Comparison of ENCODE assay signal across 16 mouse cellular contexts in the genomic region with DNA sequence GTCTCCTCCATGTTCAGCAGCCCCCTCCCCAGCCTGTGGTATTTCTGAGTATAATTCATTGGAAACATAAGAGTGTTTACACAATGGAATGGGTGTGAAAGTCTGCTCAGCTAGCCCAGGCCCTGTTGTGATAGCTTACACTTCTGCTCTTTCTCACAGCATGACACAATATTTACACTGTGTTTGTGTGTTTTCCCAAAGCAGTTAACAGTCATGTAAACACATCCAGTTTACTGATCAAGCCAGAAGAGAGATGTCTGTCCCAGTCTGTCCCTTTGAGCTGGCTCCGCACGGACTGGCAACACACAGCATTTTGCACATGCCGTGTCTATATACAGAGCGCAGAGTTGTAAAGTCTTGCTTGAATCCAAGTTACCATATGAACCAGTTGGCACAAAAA. TPM values are rescaled to one million over a fixed set of nuclear protein-coding genes. Genes with fewer than 3 reads are reported as not detected.
A peak's percentile ranks its signal among the peaks of the same experiment; 100 is the strongest.
DNase-seq lines count a peak whose midpoint lies in the region; ATAC-seq and TF ChIP-seq lines count a peak whose summit lies in the region.
"Had no signal": no experiment of that assay in that cellular context is flagged by ENCODE, and none has a peak within 500 bp of the region (broad histone marks: within the 10 kb centered on the region; RNA-seq: fewer than 3 reads in every experiment).

No protein-coding gene starts in this region.

- H3K27ac ChIP-seq in forebrain, embryonic 13.5 days: no peak overlapping the region
- H3K27ac ChIP-seq in forebrain, embryonic 12.5 days: no peak overlapping the region
- H3K27ac ChIP-seq in kidney, embryonic 16.5 days (ENCODE audit: low read length): no peak overlapping the region
- peak overlapping the region; percentile 10; the same call in 1 of the 2 replicates for H3K27ac ChIP-seq in limb, embryonic 13.5 days
- H3K27ac ChIP-seq: heart, embryonic 13.5 days; midbrain, embryonic 10.5 days; neural tube, embryonic 13.5 days had no signal

- no peak for TF ChIP-seq CTCF in brain, embryonic 14.5 days (IDR thresholded peaks at IDR 0.05; ENCODE audit: borderline replicate concordance, extremely low read depth, insufficient read depth, insufficient read length)

- no peak for TF ChIP-seq POLR2A in brain, embryonic 14.5 days (IDR thresholded peaks at IDR 0.05; ENCODE audit: borderline replicate concordance, extremely low read depth, insufficient read depth, insufficient read length, poor library complexity, severe bottlenecking)

- no peak for DNase-seq in kidney, adult 8-10 months
- peak; percentile 73 for DNase-seq in brain, embryonic 14.5 days (ENCODE audit: low read depth)
- no peak for DNase-seq in frontal cortex, postnatal 25 days (ENCODE audit: low spot score in 2 of 2)
- DNase-seq: cerebellum, postnatal 10 days; left cerebral cortex, postnatal 4 days; right cerebral cortex, postnatal 14 days; thymus, postnatal 36 days had no signal

- no peak overlapping the region for H3K4me2 ChIP-seq in forebrain, embryonic 13.5 days
- H3K4me2 ChIP-seq in forebrain, embryonic 12.5 days: no peak overlapping the region
- H3K4me2 ChIP-seq in kidney, embryonic 16.5 days (replicated peaks; ENCODE audit: low read depth, low read length): no peak overlapping the region
- H3K4me2 ChIP-seq in limb, embryonic 13.5 days (replicated peaks): no peak overlapping the region
- H3K4me2 ChIP-seq: embryonic facial prominence, embryonic 13.5 days; heart, embryonic 13.5 days; neural tube, embryonic 13.5 days had no signal

- no peak overlapping the region for H3K4me3 ChIP-seq in forebrain, embryonic 13.5 days
- no peak overlapping the region for H3K4me3 ChIP-seq in forebrain, embryonic 12.5 days (replicated peaks)
- no peak overlapping the region for H3K4me3 ChIP-seq in kidney, embryonic 16.5 days (ENCODE audit: low read length)
- H3K4me3 ChIP-seq in limb, embryonic 13.5 days: no peak overlapping the region
- H3K4me3 ChIP-seq: embryonic facial prominence, embryonic 13.5 days; heart, embryonic 13.5 days; midbrain, embryonic 10.5 days; neural tube, embryonic 13.5 days had no signal

- WGBS in forebrain, embryonic 13.5 days: 84% methylated on average over 4 of the region's 4 CpGs
- 89% methylated on average over 4 of the region's 4 CpGs for WGBS in forebrain, embryonic 12.5 days
- 77% methylated on average over 4 of the region's 4 CpGs for WGBS in kidney, embryonic 16.5 days
- WGBS in limb, embryonic 13.5 days: 58% methylated on average over 4 of the region's 4 CpGs

- H3K36me3 ChIP-seq in forebrain, embryonic 13.5 days (ENCODE audit: poor library complexity, severe bottlenecking): no peaks in the 10 kb centered on the region
- H3K36me3 ChIP-seq in forebrain, embryonic 12.5 days (replicated peaks): no peaks in the 10 kb centered on the region
- no peaks in the 10 kb centered on the region for H3K36me3 ChIP-seq in kidney, embryonic 16.5 days (ENCODE audit: insufficient read depth, low read length)
- no peaks in the 10 kb centered on the region for H3K36me3 ChIP-seq in limb, embryonic 13.5 days
- H3K36me3 ChIP-seq: embryonic facial prominence, embryonic 13.5 days; heart, embryonic 13.5 days; midbrain, embryonic 10.5 days; neural tube, embryonic 13.5 days had no signal

- no peaks in the 10 kb centered on the region for H3K9me3 ChIP-seq in forebrain, embryonic 13.5 days (replicated peaks)
- H3K9me3 ChIP-seq in forebrain, embryonic 12.5 days: no peaks in the 10 kb centered on the region
- no peaks in the 10 kb centered on the region for H3K9me3 ChIP-seq in kidney, embryonic 16.5 days (ENCODE audit: low read length)
- peaks cover 3% of the 10 kb centered on the region; the same call in 1 of the 2 replicates for H3K9me3 ChIP-seq in limb, embryonic 13.5 days
- H3K9me3 ChIP-seq: embryonic facial prominence, embryonic 13.5 days; neural tube, embryonic 13.5 days had no signal

- H3K9ac ChIP-seq in forebrain, embryonic 13.5 days: no peak overlapping the region
- H3K9ac ChIP-seq in forebrain, embryonic 12.5 days: no peak overlapping the region
- no peak overlapping the region for H3K9ac ChIP-seq in kidney, embryonic 16.5 days (replicated peaks; ENCODE audit: low read length)
- H3K9ac ChIP-seq in limb, embryonic 13.5 days: no peak overlapping the region
- H3K9ac ChIP-seq: embryonic facial prominence, embryonic 13.5 days; heart, embryonic 13.5 days; neural tube, embryonic 13.5 days had no signal

- no peaks in the 10 kb centered on the region for H3K27me3 ChIP-seq in forebrain, embryonic 13.5 days
- no peaks in the 10 kb centered on the region for H3K27me3 ChIP-seq in forebrain, embryonic 12.5 days
- H3K27me3 ChIP-seq in kidney, embryonic 16.5 days (ENCODE audit: insufficient read depth, low read length): no peaks in the 10 kb centered on the region
- no peaks in the 10 kb centered on the region for H3K27me3 ChIP-seq in limb, embryonic 13.5 days
- H3K27me3 ChIP-seq: embryonic facial prominence, embryonic 13.5 days; heart, embryonic 13.5 days; neural tube, embryonic 13.5 days had no signal

- no peaks in the 10 kb centered on the region for H3K4me1 ChIP-seq in forebrain, embryonic 13.5 days
- no peaks in the 10 kb centered on the region for H3K4me1 ChIP-seq in forebrain, embryonic 12.5 days
- H3K4me1 ChIP-seq in kidney, embryonic 16.5 days (ENCODE audit: insufficient read depth, low read length): peaks cover 22% of the 10 kb centered on the region
- H3K4me1 ChIP-seq in limb, embryonic 13.5 days: peaks cover 27% of the 10 kb centered on the region
- H3K4me1 ChIP-seq: midbrain, embryonic 10.5 days had no signal

- ATAC-seq in forebrain, embryonic 13.5 days: peak; percentile 88
- no peak for ATAC-seq in forebrain, embryonic 12.5 days (ENCODE audit: low FRiP score)
- peak; percentile 43; the same call in 1 of the 2 replicates for ATAC-seq in kidney, embryonic 16.5 days (ENCODE audit: low FRiP score, low TSS enrichment)
- 0 out of 2 replicates have a peak, but pooled peaks have one; percentile 28 for ATAC-seq in limb, embryonic 13.5 days (ENCODE audit: low FRiP score, low read depth)
- no peak for ATAC-seq in megakaryocyte-erythroid progenitor cell, adult 5-6 weeks (replicated peaks; ENCODE audit: low FRiP score, low TSS enrichment, poor library complexity, severe bottlenecking)

RNA-seq across cellular contexts. Expression of a gene that starts 32.2 kb away (rescaled TPM):
- polyA plus RNA-seq in forebrain, embryonic 13.5 days (2015; fragmentation: Nextera tagmentation; extraction: Ambion mirVana): 128 and 149 TPM in 2 replicates
- 85.9 and 103 TPM in 2 replicates for polyA plus RNA-seq in forebrain, embryonic 12.5 days (2016; fragmentation: Nextera tagmentation; extraction: Ambion mirVana)
- polyA plus RNA-seq in kidney, embryonic 16.5 days (2015; fragmentation: Nextera tagmentation; extraction: Ambion mirVana): 73.5 and 76.7 TPM in 2 replicates
- 81.7 and 89.4 TPM in 2 replicates for polyA plus RNA-seq in brain, embryonic 14.5 days (2012; rRNA removed)
- 49.7 and 55.7 TPM in 2 replicates for polyA plus RNA-seq in limb, embryonic 13.5 days (2015; fragmentation: Nextera tagmentation; extraction: Ambion mirVana)
- not detected in 2 replicates for total RNA-seq in megakaryocyte-erythroid progenitor cell, adult 5-6 weeks (2014; fragmentation: Nextera tagmentation)
- total RNA-seq in megakaryocyte-erythroid progenitor cell, adult 5-6 weeks (2017): 0.33 and 0.99 TPM in 2 replicates

Comparison
In these comparisons a context has a peak if more than half of its experiments do, and no peak if none do; other contexts are left out.
1. ATAC-seq: peak in forebrain, embryonic 13.5 days (single experiment), kidney, embryonic 16.5 days (single experiment) and limb, embryonic 13.5 days (single experiment); none in forebrain, embryonic 12.5 days (single experiment) and megakaryocyte-erythroid progenitor cell, adult 5-6 weeks (single experiment).